Mouse (Mus musculus): Measurements from ENCODE around the gene Trpm2.

DNA sequence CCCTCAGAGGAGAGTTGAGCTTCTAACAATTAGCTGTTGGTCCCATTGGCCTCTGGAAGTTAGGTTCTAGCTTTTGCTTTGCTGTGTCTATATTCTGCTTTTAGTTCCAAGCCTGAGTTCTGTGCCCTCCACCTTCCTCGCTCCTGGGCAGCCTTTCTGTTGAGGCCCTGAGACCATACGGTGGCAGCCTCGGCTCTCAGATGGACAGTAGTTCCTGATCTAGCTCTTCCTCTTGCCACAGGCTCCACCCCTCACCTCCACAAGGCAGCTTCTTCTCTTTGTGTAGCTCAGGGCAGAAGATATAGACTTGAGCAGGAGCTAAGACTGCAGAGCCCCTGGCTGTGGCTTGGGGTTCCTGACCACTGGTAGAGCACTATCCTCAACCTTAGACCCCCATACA lies 90.1 kb downstream of the Trpm2 start:
- TF ChIP-seq POLR2A (IDR thresholded peaks at IDR 0.05; ENCODE audit: low read depth, low read length) (no peak), CTCF (IDR thresholded peaks at IDR 0.05; ENCODE audit: extremely low read depth, insufficient read length, insufficient replicate concordance, low read depth, low read length) (no peak)
